8 mouse cellular contexts compared by ENCODE assay signal in genomic region chr6:124966466-124967118, GRCm38 (mm10). TPM values are rescaled to one million over a fixed set of nuclear protein-coding genes. Genes with fewer than 3 reads are reported as not detected.
DNase-seq lines count a peak whose midpoint lies in the region; ATAC-seq lines count a peak whose summit lies in the region.

No protein-coding gene starts in this region.

- no peaks in the 10 kb centered on the region for H3K27me3 ChIP-seq in forebrain, embryonic 10.5 days (ENCODE audit: poor library complexity, severe bottlenecking)
- H3K27me3 ChIP-seq in kidney, embryonic 16.5 days (ENCODE audit: insufficient read depth, low read length) = no peaks in the 10 kb centered on the region
- H3K27me3 ChIP-seq in midbrain, embryonic 14.5 days (ENCODE audit: control insufficient read depth, insufficient read depth, low read length) = no peaks in the 10 kb centered on the region

- no peak for ATAC-seq in kidney, embryonic 16.5 days (ENCODE audit: low FRiP score, low TSS enrichment)
- no peak for ATAC-seq in midbrain, embryonic 14.5 days (ENCODE audit: low FRiP score, low TSS enrichment)
- ATAC-seq in activated CD4-positive, CD25-positive, alpha-beta regulatory T cell, adult 4 months = no peak

- DNase-seq in cerebellum, postnatal 14 days = peak; percentile 24 to 46
- DNase-seq in cerebellum, adult 18-20 months = no peak
- DNase-seq in CD4-positive helper T cell, adult 2 months (ENCODE audit: low read depth, low spot score) = peak; percentile 50
- DNase-seq in forebrain, embryonic 10.5 days (ENCODE audit: extremely low spot score, low spot score) = no peak
- peak; percentile 11 for DNase-seq in midbrain, embryonic 14.5 days
- DNase-seq in frontal cortex, postnatal 25 days (ENCODE audit: low spot score in 2 of 2) = no peak

- H3K36me3 ChIP-seq in forebrain, embryonic 10.5 days (replicated peaks) = peaks cover 27% of the 10 kb centered on the region
- H3K36me3 ChIP-seq in kidney, embryonic 16.5 days (ENCODE audit: insufficient read depth, low read length) = peaks cover 18% of the 10 kb centered on the region
- peaks cover 10% of the 10 kb centered on the region for H3K36me3 ChIP-seq in midbrain, embryonic 14.5 days (ENCODE audit: control insufficient read depth, insufficient read depth, low read length)

- H3K4me3 ChIP-seq in forebrain, embryonic 10.5 days = peak overlapping the region; percentile 87
- H3K4me3 ChIP-seq in kidney, embryonic 16.5 days (ENCODE audit: low read length) = peak overlapping the region; percentile 90; the same call in 1 of the 2 replicates
- peak overlapping the region; percentile 81; the same call in 1 of the 2 replicates for H3K4me3 ChIP-seq in midbrain, embryonic 14.5 days (replicated peaks; ENCODE audit: low read depth, low read length)

- H3K27ac ChIP-seq in forebrain, embryonic 10.5 days = no peak overlapping the region
- H3K27ac ChIP-seq in kidney, embryonic 16.5 days (ENCODE audit: low read length) = no peak overlapping the region
- H3K27ac ChIP-seq in midbrain, embryonic 14.5 days (replicated peaks; ENCODE audit: low read depth, low read length) = no peak overlapping the region

- peak overlapping the region; percentile 97 for H3K4me2 ChIP-seq in kidney, embryonic 16.5 days (replicated peaks; ENCODE audit: low read depth, low read length)
- H3K4me2 ChIP-seq in midbrain, embryonic 14.5 days (ENCODE audit: low read length) = peak overlapping the region; percentile 97

- peaks cover 18% of the 10 kb centered on the region for H3K4me1 ChIP-seq in forebrain, embryonic 10.5 days
- peaks cover 17% of the 10 kb centered on the region; the same call in 1 of the 2 replicates for H3K4me1 ChIP-seq in kidney, embryonic 16.5 days (ENCODE audit: insufficient read depth, low read length)
- peaks cover 14% of the 10 kb centered on the region for H3K4me1 ChIP-seq in midbrain, embryonic 14.5 days (ENCODE audit: control insufficient read depth, insufficient read depth, low read length)

- 96% methylated on average over 7 of the region's 7 CpGs for WGBS in forebrain, embryonic 10.5 days
- 90% methylated on average over 7 of the region's 7 CpGs for WGBS in kidney, embryonic 16.5 days
- 96% methylated on average over 7 of the region's 7 CpGs for WGBS in midbrain, embryonic 14.5 days

- H3K9ac ChIP-seq in kidney, embryonic 16.5 days (replicated peaks; ENCODE audit: low read length) = no peak overlapping the region; the same call in 1 of the 2 replicates
- no peak overlapping the region for H3K9ac ChIP-seq in midbrain, embryonic 14.5 days (replicated peaks; ENCODE audit: low read length)

- peaks cover 8% of the 10 kb centered on the region for H3K9me3 ChIP-seq in forebrain, embryonic 10.5 days
- no peaks in the 10 kb centered on the region; the same call in 1 of the 2 replicates for H3K9me3 ChIP-seq in kidney, embryonic 16.5 days (ENCODE audit: low read length)
- H3K9me3 ChIP-seq in midbrain, embryonic 14.5 days (ENCODE audit: control insufficient read depth, low read length) = no peaks in the 10 kb centered on the region

RNA-seq across cellular contexts. Expression of gene Cops7a, which starts 1.3 kb away (rescaled TPM):
- 136 and 143 TPM in 2 replicates for polyA plus RNA-seq in forebrain, embryonic 10.5 days (2016; fragmentation: Nextera tagmentation; extraction: Ambion mirVana)
- polyA plus RNA-seq in kidney, embryonic 16.5 days (2015; fragmentation: Nextera tagmentation; extraction: Ambion mirVana) = 178 and 179 TPM in 2 replicates
- polyA plus RNA-seq in midbrain, embryonic 14.5 days (2014; fragmentation: Nextera tagmentation; extraction: Ambion mirVana) = 85.6 and 85.9 TPM in 2 replicates
- 10 to 100 TPM; 45.9 to 51.2 TPM for polyA plus RNA-seq in activated CD4-positive, CD25-positive, alpha-beta regulatory T cell, adult 4 months (2017; shearing (Covaris generic))

RNA-seq across cellular contexts. Expression of gene Pianp, which starts 29.9 kb away (rescaled TPM):
- 1.4 and 1.7 TPM in 2 replicates for polyA plus RNA-seq in forebrain, embryonic 10.5 days (2016; fragmentation: Nextera tagmentation; extraction: Ambion mirVana)
- polyA plus RNA-seq in kidney, embryonic 16.5 days (2015; fragmentation: Nextera tagmentation; extraction: Ambion mirVana) = 2.1 and 2.3 TPM in 2 replicates
- polyA plus RNA-seq in midbrain, embryonic 14.5 days (2014; fragmentation: Nextera tagmentation; extraction: Ambion mirVana) = 43.2 and 57.1 TPM in 2 replicates
- polyA plus RNA-seq in activated CD4-positive, CD25-positive, alpha-beta regulatory T cell, adult 4 months (2017; shearing (Covaris generic)) = not detected

RNA-seq across cellular contexts. Expression of gene Mlf2, which starts 35.4 kb away (rescaled TPM):
- 388 and 398 TPM in 2 replicates for polyA plus RNA-seq in forebrain, embryonic 10.5 days (2016; fragmentation: Nextera tagmentation; extraction: Ambion mirVana)
- 366 and 380 TPM in 2 replicates for polyA plus RNA-seq in kidney, embryonic 16.5 days (2015; fragmentation: Nextera tagmentation; extraction: Ambion mirVana)
- polyA plus RNA-seq in midbrain, embryonic 14.5 days (2014; fragmentation: Nextera tagmentation; extraction: Ambion mirVana) = 535 and 570 TPM in 2 replicates
- 10 to 100 TPM; 46.7 to 70.4 TPM for polyA plus RNA-seq in activated CD4-positive, CD25-positive, alpha-beta regulatory T cell, adult 4 months (2017; shearing (Covaris generic))

RNA-seq across cellular contexts. Expression of gene Zfp384, which starts 42.4 kb away (rescaled TPM):
- 8.2 and 12.1 TPM in 2 replicates for polyA plus RNA-seq in forebrain, embryonic 10.5 days (2016; fragmentation: Nextera tagmentation; extraction: Ambion mirVana)
- 13.7 and 14.7 TPM in 2 replicates for polyA plus RNA-seq in kidney, embryonic 16.5 days (2015; fragmentation: Nextera tagmentation; extraction: Ambion mirVana)
- polyA plus RNA-seq in midbrain, embryonic 14.5 days (2014; fragmentation: Nextera tagmentation; extraction: Ambion mirVana) = 13.7 and 16.2 TPM in 2 replicates
- polyA plus RNA-seq in activated CD4-positive, CD25-positive, alpha-beta regulatory T cell, adult 4 months (2017; shearing (Covaris generic)) = 1 to 10 TPM; 4.3 to 5.2 TPM

RNA-seq across cellular contexts. Expression of gene Ptms, which starts 46.7 kb away (rescaled TPM):
- polyA plus RNA-seq in forebrain, embryonic 10.5 days (2016; fragmentation: Nextera tagmentation; extraction: Ambion mirVana) = 218 and 224 TPM in 2 replicates
- polyA plus RNA-seq in kidney, embryonic 16.5 days (2015; fragmentation: Nextera tagmentation; extraction: Ambion mirVana) = 269 and 274 TPM in 2 replicates
- polyA plus RNA-seq in midbrain, embryonic 14.5 days (2014; fragmentation: Nextera tagmentation; extraction: Ambion mirVana) = 749 and 823 TPM in 2 replicates
- polyA plus RNA-seq in activated CD4-positive, CD25-positive, alpha-beta regulatory T cell, adult 4 months (2017; shearing (Covaris generic)) = 10 to 100 TPM; 12.0 to 12.8 TPM

Comparison
In these comparisons a context has a peak if more than half of its experiments do, and no peak if none do; other contexts are left out.
1. DNase-seq: peak in cerebellum, postnatal 14 days (2 of 2), CD4-positive helper T cell, adult 2 months (single experiment) and midbrain, embryonic 14.5 days (single experiment); none in cerebellum, adult 18-20 months (0 of 2), forebrain, embryonic 10.5 days (single experiment) and frontal cortex, postnatal 25 days (0 of 2).
2. RNA of gene Pianp, which starts 29.9 kb away (polyA plus RNA-seq): 43.2 to 57.1 TPM in midbrain, embryonic 14.5 days; 2.1 to 2.3 TPM in kidney, embryonic 16.5 days, 1.4 to 1.7 TPM in forebrain, embryonic 10.5 days and not detected in activated CD4-positive, CD25-positive, alpha-beta regulatory T cell, adult 4 months; every median in the first group is over 10 times any median in the second.
3. Peak in every context shown above with its lines, with median percentiles within 50 percentile points of each other: H3K4me3 ChIP-seq.